Mouse (Mus musculus): ENCODE measurements around the gene Ift122. TPM values are rescaled to one million over a fixed set of nuclear protein-coding genes. Genes with fewer than 3 reads are reported as not detected.

The Ift122 gene
- polyA plus RNA-seq, 1 experiment: 3.0 TPM

DNA sequence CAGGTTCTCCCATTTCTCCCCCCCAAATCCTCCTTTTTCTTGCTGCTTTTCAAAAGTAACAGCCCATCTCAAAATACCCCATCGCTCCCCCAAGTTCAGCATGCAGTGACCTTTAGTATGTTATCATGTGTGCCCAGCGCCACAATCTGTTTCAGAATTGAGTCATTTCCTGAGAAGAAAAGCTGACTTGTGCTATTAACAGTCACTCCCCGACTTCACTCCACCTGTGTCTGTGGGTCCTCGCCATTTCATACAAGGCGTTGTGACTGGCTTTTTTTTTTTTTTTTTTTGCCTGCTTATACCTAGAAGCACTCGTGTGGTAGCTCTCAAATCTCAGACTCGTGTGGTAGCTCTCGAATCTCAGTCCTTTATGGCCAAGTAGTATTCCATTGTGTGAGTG, 92.4 kb downstream of the Ift122 start:
- H3K27me3 ChIP-seq (ENCODE audit: control insufficient read depth, insufficient read depth, low read length): no peaks in the 10 kb centered on the region
- TF ChIP-seq POLR2A (IDR thresholded peaks at IDR 0.05; ENCODE audit: low read depth, low read length) (no peak), CTCF (IDR thresholded peaks at IDR 0.05; ENCODE audit: extremely low read depth, insufficient read length, insufficient replicate concordance, low read depth, low read length) (no peak)
- WGBS: 73% methylated on average over 8 of the region's 8 CpGs
- H3K4me3 ChIP-seq (ENCODE audit: low read depth, low read length): no peak overlapping the region
- no peaks in the 10 kb centered on the region for H3K36me3 ChIP-seq (ENCODE audit: control insufficient read depth, insufficient read depth, low read length)
- no peak overlapping the region for H3K27ac ChIP-seq (ENCODE audit: insufficient read depth, low read depth, low read length)
- no peaks in the 10 kb centered on the region; the same call in 1 of the 2 replicates for H3K4me1 ChIP-seq (ENCODE audit: control insufficient read depth, insufficient read depth, insufficient read length, low read length)

DNA sequence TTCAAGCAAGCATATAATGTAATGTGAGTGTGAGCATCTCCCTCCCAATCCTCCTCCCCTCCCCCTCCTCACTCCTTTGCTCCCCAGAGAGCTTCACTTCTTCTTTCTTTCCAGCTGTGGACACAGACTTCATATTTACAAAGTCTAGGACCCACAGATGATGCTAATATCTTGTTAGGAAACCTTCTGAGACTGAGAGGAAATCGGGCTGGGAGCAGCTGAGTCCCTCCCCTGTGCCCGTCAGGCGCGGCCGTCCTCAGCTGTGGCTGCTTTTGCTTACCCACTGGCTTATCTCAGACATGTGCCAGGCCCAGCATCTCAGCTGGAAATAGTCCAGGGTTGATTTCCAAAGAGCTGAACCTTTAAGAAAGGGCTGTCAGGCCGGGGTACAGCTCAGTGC, 93.1 kb downstream of the Ift122 start:
- TF ChIP-seq POLR2A (IDR thresholded peaks at IDR 0.05; ENCODE audit: low read depth, low read length) (no peak), CTCF (IDR thresholded peaks at IDR 0.05; ENCODE audit: extremely low read depth, insufficient read length, insufficient replicate concordance, low read depth, low read length) (no peak)
- Histone ChIP-seq H3K4me1 (ENCODE audit: control insufficient read depth, insufficient read depth, insufficient read length, low read length) (no peaks in the 10 kb centered on the region; the same call in 1 of the 2 replicates), H3K27ac (ENCODE audit: insufficient read depth, low read depth, low read length) (no peak overlapping the region), H3K27me3 (ENCODE audit: control insufficient read depth, insufficient read depth, low read length) (no peaks in the 10 kb centered on the region), H3K36me3 (ENCODE audit: control insufficient read depth, insufficient read depth, low read length) (no peaks in the 10 kb centered on the region), H3K4me3 (ENCODE audit: low read depth, low read length) (no peak overlapping the region)
- 10% methylated on average over 6 of the region's 6 CpGs for WGBS

DNA sequence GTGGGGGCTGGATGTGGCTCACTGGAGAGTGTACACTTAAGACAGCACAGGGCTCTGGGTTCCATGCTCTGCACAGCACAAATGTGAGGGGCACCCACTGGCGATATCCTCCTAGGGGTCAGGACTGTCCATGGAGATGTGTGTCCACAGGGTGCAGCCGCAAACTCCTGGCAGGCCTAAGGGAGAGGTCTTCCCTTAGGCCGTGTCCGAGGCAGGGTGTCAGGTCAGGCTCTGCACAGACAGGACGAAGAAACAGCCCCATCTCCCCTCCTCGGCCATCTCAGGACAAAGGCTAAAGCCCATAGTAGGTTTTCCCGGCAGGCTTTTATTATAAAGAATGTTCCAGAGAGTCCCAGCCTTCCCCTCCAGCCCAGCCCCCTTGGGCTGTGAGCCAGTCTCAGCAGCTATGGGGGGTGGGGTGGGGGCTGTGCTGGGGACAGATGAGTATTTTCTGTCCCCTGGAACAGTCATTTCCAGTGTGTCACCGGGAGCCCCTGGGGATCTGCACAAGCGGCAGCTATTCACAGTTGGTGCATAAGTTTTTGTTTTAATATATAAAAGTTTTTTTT, 101.3 kb downstream of the Ift122 start:
- peaks cover 15% of the 10 kb centered on the region for H3K4me1 ChIP-seq (ENCODE audit: control insufficient read depth, insufficient read depth, insufficient read length, low read length)
- 88% methylated on average over 9 of the region's 9 CpGs for WGBS
- 0 out of 2 replicates have a peak overlapping the region, but pooled peaks have one; percentile 16 for H3K27ac ChIP-seq (ENCODE audit: insufficient read depth, low read depth, low read length)
- no peaks in the 10 kb centered on the region for H3K27me3 ChIP-seq (ENCODE audit: control insufficient read depth, insufficient read depth, low read length)
- no peak overlapping the region for H3K4me3 ChIP-seq (ENCODE audit: low read depth, low read length)
- H3K36me3 ChIP-seq (ENCODE audit: control insufficient read depth, insufficient read depth, low read length): no peaks in the 10 kb centered on the region
- no peak for TF ChIP-seq POLR2A (IDR thresholded peaks at IDR 0.05; ENCODE audit: low read depth, low read length)
- TF ChIP-seq CTCF (IDR thresholded peaks at IDR 0.05; ENCODE audit: extremely low read depth, insufficient read length, insufficient replicate concordance, low read depth, low read length): no peak

DNA sequence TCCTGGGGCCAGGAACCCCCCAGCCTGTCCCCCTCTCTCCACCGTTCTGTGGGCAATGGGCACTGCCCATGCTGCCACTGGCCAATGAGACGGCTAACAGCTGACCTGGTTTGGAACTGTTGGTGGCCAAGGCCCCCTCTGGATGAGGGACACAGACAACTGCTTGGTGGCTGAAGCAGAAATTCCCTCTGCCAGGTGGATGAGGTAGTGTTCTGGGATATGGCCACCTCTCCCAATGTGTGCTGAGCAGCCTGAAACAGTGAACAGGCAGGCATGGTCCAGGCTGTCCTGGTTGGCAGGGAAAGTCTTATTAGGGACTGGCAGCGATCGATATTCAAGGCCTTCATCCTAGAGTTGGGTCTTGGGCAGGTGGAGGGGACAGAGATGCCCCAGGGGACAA, 101.9 kb downstream of the Ift122 start:
- H3K27me3 ChIP-seq (ENCODE audit: control insufficient read depth, insufficient read depth, low read length): no peaks in the 10 kb centered on the region
- H3K27ac ChIP-seq (ENCODE audit: insufficient read depth, low read depth, low read length): no peak overlapping the region
- no peak overlapping the region for H3K4me3 ChIP-seq (ENCODE audit: low read depth, low read length)
- H3K4me1 ChIP-seq (ENCODE audit: control insufficient read depth, insufficient read depth, insufficient read length, low read length): peaks cover 16% of the 10 kb centered on the region
- WGBS: 91% methylated on average over 4 of the region's 4 CpGs
- no peaks in the 10 kb centered on the region for H3K36me3 ChIP-seq (ENCODE audit: control insufficient read depth, insufficient read depth, low read length)
- TF ChIP-seq CTCF (IDR thresholded peaks at IDR 0.05; ENCODE audit: extremely low read depth, insufficient read length, insufficient replicate concordance, low read depth, low read length): no peak
- TF ChIP-seq POLR2A (IDR thresholded peaks at IDR 0.05; ENCODE audit: low read depth, low read length): no peak

DNA sequence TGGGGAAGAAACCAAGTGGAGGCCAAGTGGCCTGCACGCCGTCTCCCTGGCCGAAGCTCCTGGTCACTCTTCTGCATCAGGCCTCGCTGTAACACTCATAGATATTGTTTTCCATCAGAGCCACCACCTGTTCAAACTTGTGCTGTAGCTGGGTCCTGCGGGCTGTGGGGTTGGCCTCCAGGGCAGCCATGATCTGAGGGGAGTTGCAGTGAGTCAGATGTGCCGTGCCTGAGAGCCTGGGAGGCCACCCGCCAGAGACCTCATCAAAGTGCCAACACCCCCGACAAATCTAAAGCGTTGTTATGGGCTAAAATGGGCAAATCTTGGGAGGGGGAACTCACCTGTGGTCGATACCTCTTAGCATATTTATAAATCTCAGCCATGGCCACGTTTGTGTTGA, 102.4 kb downstream of the Ift122 start:
- 90% methylated on average over 11 of the region's 11 CpGs for WGBS
- Histone ChIP-seq H3K4me3 (ENCODE audit: low read depth, low read length) (no peak overlapping the region), H3K27me3 (ENCODE audit: control insufficient read depth, insufficient read depth, low read length) (no peaks in the 10 kb centered on the region), H3K4me1 (ENCODE audit: control insufficient read depth, insufficient read depth, insufficient read length, low read length) (peaks cover 16% of the 10 kb centered on the region), H3K36me3 (ENCODE audit: control insufficient read depth, insufficient read depth, low read length) (no peaks in the 10 kb centered on the region), H3K27ac (ENCODE audit: insufficient read depth, low read depth, low read length) (no peak overlapping the region)
- TF ChIP-seq CTCF (IDR thresholded peaks at IDR 0.05; ENCODE audit: extremely low read depth, insufficient read length, insufficient replicate concordance, low read depth, low read length): no peak
- TF ChIP-seq POLR2A (IDR thresholded peaks at IDR 0.05; ENCODE audit: low read depth, low read length): no peak

DNA sequence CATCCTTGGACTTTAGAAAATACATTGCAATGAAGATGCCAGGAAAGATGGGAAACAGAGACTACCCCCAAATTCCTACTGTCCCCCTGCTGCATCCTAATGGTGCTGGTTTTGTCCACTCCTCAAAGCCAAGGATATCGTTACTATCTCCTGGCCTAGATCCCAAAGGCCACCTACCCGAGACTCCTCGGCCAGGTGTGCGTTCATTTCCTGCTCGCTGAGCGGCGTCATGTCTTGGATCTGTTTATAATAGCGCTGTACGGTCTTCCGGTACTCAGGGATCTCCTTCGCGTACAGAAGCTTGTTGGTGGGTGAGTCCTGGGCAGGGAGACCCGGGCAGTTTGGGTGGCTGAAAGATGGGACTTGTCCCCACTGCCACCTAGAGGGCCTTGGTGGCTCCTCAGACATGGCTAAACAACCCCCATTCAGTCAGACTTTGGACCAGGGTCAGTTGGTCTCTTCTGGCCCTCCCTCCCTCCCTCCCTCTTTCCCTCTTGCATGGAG, 103.2 kb downstream of the Ift122 start:
- peaks cover 16% of the 10 kb centered on the region for H3K4me1 ChIP-seq (ENCODE audit: control insufficient read depth, insufficient read depth, insufficient read length, low read length)
- H3K27ac ChIP-seq (ENCODE audit: insufficient read depth, low read depth, low read length): no peak overlapping the region
- no peaks in the 10 kb centered on the region for H3K27me3 ChIP-seq (ENCODE audit: control insufficient read depth, insufficient read depth, low read length)
- peak overlapping the region; percentile 25 for H3K4me3 ChIP-seq (ENCODE audit: low read depth, low read length)
- TF ChIP-seq POLR2A (IDR thresholded peaks at IDR 0.05; ENCODE audit: low read depth, low read length): no peak
- no peak for TF ChIP-seq CTCF (IDR thresholded peaks at IDR 0.05; ENCODE audit: extremely low read depth, insufficient read length, insufficient replicate concordance, low read depth, low read length)
- 22% methylated on average over 13 of the region's 13 CpGs for WGBS
- no peaks in the 10 kb centered on the region for H3K36me3 ChIP-seq (ENCODE audit: control insufficient read depth, insufficient read depth, low read length)

DNA sequence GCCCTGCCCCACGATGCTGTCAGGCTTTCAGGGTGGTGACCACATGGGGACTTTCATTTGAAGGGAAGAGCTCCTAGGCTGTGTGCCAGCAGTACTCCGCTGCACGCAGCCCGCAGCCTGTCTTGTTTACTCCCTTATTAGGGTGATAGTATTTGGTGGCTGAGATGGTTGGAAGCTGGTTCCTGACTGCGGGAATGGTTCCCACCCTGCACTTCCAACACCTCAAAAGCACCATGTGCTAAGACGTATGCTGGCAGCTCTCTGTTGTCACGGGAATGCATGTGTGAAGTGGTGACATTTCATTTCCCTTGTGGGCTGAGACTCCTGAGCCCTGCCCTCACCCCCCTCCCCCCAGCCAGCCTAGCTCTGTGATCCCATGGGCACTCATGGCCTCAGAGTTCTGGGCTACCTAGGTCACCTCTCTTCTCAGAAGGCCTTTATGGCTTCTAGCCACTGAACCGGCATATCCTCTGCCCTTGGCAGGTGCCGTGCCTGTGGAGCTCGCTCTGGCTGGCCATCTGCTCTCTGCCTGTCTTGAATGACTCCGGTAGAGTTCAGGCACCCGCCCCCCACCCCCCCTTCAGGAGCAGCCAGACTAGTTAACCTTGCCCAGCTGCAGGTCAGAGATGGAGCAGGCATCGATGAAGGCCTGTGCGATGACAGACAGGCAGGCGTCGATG, 103.8 kb downstream of the Ift122 start:
- 37% methylated on average over 16 of the region's 16 CpGs for WGBS
- H3K36me3 ChIP-seq (ENCODE audit: control insufficient read depth, insufficient read depth, low read length): no peaks in the 10 kb centered on the region
- H3K27ac ChIP-seq (ENCODE audit: insufficient read depth, low read depth, low read length): peak overlapping the region; percentile 33; the same call in 1 of the 2 replicates
- TF ChIP-seq CTCF (IDR thresholded peaks at IDR 0.05; ENCODE audit: extremely low read depth, insufficient read length, insufficient replicate concordance, low read depth, low read length) (no peak), POLR2A (IDR thresholded peaks at IDR 0.05; ENCODE audit: low read depth, low read length) (peak; percentile 9; the same call in 1 of the 2 replicates)
- H3K27me3 ChIP-seq (ENCODE audit: control insufficient read depth, insufficient read depth, low read length): no peaks in the 10 kb centered on the region
- no peak overlapping the region for H3K4me3 ChIP-seq (ENCODE audit: low read depth, low read length)
- peaks cover 16% of the 10 kb centered on the region for H3K4me1 ChIP-seq (ENCODE audit: control insufficient read depth, insufficient read depth, insufficient read length, low read length)

Data from small intestine, adult 2 months (tissue).